Mouse (Mus musculus): ENCODE results near the gene Clpp.

DNA sequence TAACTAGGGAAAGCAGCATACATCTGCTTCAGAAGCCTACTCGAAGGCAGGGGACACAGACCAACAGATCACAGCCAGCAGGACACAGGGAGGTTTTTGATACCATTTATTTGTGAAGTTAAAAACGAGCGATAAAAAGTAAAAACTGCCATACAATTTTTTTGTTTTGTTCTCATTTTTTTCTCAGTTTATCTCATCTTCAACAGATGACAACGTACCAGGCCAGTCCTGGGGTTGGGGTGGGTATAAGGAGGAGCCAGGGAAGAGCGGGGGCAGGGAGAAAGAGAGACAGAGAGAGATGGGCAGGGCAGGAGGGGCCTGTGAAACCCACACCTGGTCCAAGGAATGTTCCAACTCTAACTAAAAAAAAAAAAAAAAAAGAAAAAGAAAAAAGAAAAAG lies 30.9 kb downstream of the Clpp start:
- no peak for TF ChIP-seq CTCF (IDR thresholded peaks at IDR 0.05; ENCODE audit: extremely low read depth, insufficient read length, insufficient replicate concordance, low read depth, low read length)
- TF ChIP-seq POLR2A (IDR thresholded peaks at IDR 0.05; ENCODE audit: low read depth, low read length) = no peak
